Mouse (Mus musculus) left cerebral cortex, adult 6 months (tissue): Measurements from ENCODE around the gene Gla. TPM values are rescaled to one million over a fixed set of nuclear protein-coding genes. Genes with fewer than 3 reads are reported as not detected.

Experiments used
- long read RNA-seq, 2 experiments: library from polyadenylated mRNA; unstranded; transcript quantifications; one replicate each; pipeline ENCODE4 v2.0.0; 2019 to 2020
- polyA plus RNA-seq: library from polyadenylated mRNA; unstranded; fragments of <200 nt; fragmentation: Nextera tagmentation; gene quantifications from 2 replicates; pipeline ENCODE4 v1.2.3, GENCODE M21; 2021

The Gla gene
- polyA plus RNA-seq: 1.9 and 3.5 TPM in 2 replicates
- long read RNA-seq, experiment 1, transcript Gla-201 (7 exons, 3,172 nt): major isoform, 7 of 7 reads
- long read RNA-seq, experiment 1, partial matches to known transcripts: 0 of 7 reads
- long read RNA-seq, experiment 1, other reads (novel, unspliced or antisense): 0 of 7 reads
- long read RNA-seq, experiment 2, partial matches to known transcripts: 1 of 4 reads
- long read RNA-seq, experiment 2, other reads (novel, unspliced or antisense): 1 of 4 reads

DNA sequence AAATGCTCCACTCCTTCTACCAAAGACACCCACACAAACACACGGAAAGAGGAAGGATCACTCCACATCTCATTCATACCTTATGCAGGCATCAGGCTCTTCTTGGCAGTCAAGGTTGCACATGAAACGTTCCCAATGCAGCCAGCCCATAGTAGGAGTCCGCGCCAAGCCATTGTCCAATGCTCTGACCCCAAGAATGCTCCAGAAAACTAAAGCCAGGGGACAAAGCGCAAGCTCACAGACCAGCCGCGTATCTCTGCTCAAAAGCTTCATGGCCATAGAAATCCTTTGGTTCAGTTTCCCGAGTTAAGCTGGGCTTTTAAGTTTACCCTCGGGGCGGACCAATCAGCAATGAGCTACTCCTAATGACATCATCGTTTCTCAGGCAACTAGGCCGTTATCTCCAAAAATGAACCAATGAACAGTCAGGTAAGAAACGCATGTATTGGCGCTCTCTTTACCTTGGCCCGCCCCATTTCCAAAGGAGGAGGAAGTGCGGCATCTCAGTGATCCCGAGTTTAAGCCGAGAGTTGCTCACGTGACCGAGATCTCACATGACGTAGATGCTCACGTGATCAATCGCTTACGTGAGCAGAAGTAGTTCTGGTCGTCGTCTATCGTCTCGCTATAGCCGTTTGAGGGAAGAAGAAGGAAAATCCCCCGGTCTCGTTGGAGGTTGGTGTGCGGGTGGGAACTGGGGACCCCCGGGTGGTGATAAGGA lies at the start of gene Gla, which contains the start of gene Hnrnph2:
Gene Gla (minus strand): TSS at position 467 of the 721 bp plus-strand sequence.
Gene Hnrnph2 (plus strand): TSS at position 521 of the 721 bp plus-strand sequence.

DNA sequence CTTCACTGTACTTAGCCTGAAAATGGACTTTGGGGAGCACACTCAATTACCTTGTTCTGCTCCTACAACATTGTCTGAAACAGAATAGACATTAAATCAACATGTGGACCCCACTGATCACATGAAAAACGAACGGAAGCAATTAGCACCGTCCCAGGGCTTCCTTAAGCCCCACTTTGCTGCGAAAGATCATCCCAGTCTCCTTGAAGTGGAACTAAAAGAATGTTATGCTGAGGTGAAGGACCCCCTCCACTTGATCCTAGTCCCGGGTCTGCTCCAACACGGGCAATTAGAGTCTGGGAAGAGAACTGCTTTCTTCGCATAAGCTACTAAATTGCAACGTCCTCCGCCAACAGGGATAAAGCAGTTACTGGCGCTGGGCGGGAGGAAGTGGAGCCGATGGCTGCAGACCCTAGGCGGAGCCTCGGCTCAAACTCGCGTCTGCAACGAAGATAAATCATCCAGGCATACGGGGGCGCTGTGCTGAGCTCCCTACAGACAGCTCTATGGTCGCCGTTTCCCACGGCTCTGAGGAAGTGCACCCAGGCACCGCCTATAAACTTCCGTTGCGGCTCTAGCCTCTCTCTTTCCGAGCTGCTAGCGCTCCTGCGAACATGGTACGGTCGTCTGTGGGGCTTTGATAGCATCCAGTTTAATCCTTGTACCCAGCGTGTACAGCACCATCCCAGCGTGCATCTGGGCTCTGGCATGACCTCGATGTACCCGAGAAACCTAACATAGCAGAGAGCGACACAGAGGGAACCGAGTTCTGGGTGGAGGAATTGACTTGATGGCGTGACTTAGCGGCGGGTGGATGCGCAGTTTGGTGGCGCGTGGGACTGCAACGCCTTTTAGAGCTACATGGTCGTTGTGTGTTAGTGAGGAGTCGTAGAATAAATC lies 15.6 kb downstream of the Gla start, which contains the start of gene Rpl36a:
Gene Rpl36a (plus strand): TSS at position 552 of the 900 bp plus-strand sequence.

DNA sequence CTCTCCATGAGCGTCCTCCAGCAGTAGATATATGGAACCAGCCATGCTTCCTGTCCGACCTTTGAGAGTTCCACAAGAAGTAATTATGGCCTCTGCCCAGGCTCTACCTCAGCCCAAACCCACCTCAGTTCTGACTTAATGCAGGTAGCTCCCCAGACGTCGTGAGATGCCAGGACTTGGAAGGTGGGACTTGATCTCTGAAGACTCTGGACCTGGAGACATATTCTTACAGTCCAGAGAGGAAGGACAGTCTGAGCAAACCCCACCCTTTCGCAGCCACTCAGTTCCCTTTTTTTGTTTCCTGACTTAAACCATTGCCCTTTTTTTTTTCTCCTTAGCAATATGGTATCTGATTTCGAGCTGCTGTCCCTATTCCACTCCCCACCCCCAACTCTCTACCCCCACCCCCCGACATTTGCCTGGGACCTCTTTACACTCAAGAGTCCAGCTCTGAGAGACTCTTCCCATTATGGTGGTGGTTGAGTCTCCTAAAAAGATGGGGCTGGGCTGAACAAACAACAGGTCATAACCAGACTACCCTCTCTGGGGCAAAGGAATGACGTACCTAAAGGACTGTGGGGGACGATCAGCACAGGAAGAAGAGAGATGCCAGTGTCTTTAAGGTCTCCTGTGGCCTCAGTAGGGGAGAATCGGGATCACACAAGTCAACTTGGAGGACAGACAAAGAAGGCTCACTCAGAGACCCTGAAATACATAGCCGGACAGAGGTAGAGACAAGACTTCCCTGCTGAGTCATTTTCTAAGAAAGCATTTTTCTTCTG lies 17.8 kb downstream of the Gla start, which contains the start of gene Btk:
Gene Btk (minus strand): TSS at position 683 of the 782 bp plus-strand sequence.

DNA sequence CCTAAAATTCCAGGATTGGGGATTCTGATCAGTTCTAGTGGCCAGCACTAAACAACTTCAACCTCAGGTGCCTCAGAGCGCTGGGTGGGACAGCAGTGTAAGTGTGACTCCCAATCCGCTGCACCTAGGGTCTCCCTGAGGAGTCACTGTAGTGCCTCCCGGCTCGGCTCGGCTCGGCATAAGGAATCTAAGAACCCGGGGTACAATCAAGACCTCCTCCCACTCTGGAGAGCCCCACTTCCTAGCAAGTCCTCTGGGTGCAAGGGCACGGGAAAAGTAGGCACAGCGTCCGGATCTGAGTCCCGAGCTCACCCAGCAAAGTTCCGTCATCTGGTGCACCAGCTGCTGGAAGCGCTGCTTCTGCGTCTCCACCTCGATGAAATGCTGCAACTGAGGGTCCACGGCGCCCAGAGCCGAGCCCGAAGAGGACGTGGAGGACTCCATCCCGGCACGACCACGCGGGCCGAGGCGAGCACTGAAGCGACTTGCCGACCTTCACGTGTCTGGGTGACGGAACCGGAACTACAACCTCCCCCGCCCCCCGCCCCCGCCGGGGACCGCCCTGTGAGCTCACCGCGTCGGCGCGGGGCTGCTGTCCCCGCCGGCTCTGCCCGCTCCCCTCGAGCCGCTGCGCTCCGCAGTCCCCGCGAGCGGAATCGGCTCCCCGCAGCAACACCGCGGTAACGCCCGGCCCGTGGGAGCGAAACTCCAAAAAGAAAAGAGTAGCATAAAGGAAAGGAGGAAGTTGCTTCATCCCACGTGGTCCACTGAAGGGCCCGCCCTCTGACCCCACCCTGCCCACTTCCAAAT lies 59.6 kb downstream of the Gla start, which contains the start of gene Timm8a1:
Gene Timm8a1 (minus strand): TSS at position 721 of the 810 bp plus-strand sequence.

Other genes with a start within 250 kb of the Gla start
- gene Drp2, start 196.6 kb downstream of the Gla start, polyA plus RNA-seq: 10.3 and 12.0 TPM in 2 replicates
- gene Taf7l, start 124.6 kb downstream of the Gla start, polyA plus RNA-seq: 0.21 TPM in 1 of 2 replicates, not detected in the other
- gene Timm8a1, start 59.3 kb downstream of the Gla start, polyA plus RNA-seq: 25.6 and 26.3 TPM in 2 replicates
- gene Btk, start 17.6 kb downstream of the Gla start, polyA plus RNA-seq: 0.49 and 0.53 TPM in 2 replicates
- gene Rpl36a, start 15.5 kb downstream of the Gla start, polyA plus RNA-seq: 1,174 and 1,311 TPM in 2 replicates
- gene Hnrnph2, start 54 bp upstream of the Gla start, polyA plus RNA-seq: 78.8 and 104 TPM in 2 replicates
- gene Armcx4, start 85.4 kb upstream of the Gla start, polyA plus RNA-seq: 1.1 and 1.3 TPM in 2 replicates
- 39.9 and 48.8 TPM in 2 replicates for gene Armcx1, start 116.8 kb upstream of the Gla start, polyA plus RNA-seq
- gene Armcx6, start 150.3 kb upstream of the Gla start, polyA plus RNA-seq: 3.1 and 3.2 TPM in 2 replicates
- gene Armcx3, start 155.5 kb upstream of the Gla start, polyA plus RNA-seq: 41.7 and 56.6 TPM in 2 replicates
- 15.1 and 18.3 TPM in 2 replicates for gene Armcx2, start 208.1 kb upstream of the Gla start, polyA plus RNA-seq